In genomic region chr8:74315382-74315781, GRCm38 (mm10) we compare ENCODE assay signal across 22 mouse cellular contexts.
DNase-seq lines count a peak whose midpoint lies in the region; ATAC-seq and TF ChIP-seq lines count a peak whose summit lies in the region.
"Had no signal": no experiment of that assay in that cellular context is flagged by ENCODE, and none has a peak within 500 bp of the region (broad histone marks: within the 10 kb centered on the region; RNA-seq: fewer than 3 reads in every experiment).

No protein-coding gene starts in this region.

- peak; percentile 25; the same call in 1 of the 2 replicates for ATAC-seq in heart, embryonic 13.5 days (ENCODE audit: extremely low read depth, insufficient number of reproducible peaks, low FRiP score, low TSS enrichment)
- peak; percentile 86 for ATAC-seq in intestine, postnatal 0 days
- no peak for ATAC-seq in forebrain, embryonic 15.5 days (replicated peaks)
- ATAC-seq: CD4-positive, CD25-positive, alpha-beta regulatory T cell, adult 4 months; forebrain, embryonic 13.5 days; forebrain, embryonic 16.5 days had no signal

- H3K4me1 ChIP-seq in heart, embryonic 13.5 days, result no peaks in the 10 kb centered on the region
- 0 out of 2 replicates have a peak, but pooled peaks cover 2% of the 10 kb centered on the region for H3K4me1 ChIP-seq in intestine, postnatal 0 days (replicated peaks; ENCODE audit: control insufficient read depth, insufficient read depth, low read length)
- H3K4me1 ChIP-seq in small intestine, adult 2 months (ENCODE audit: control insufficient read depth, insufficient read depth, insufficient read length, low read length), result peaks cover 5% of the 10 kb centered on the region; the same call in 1 of the 2 replicates
- H3K4me1 ChIP-seq in forebrain, embryonic 15.5 days, result no peaks in the 10 kb centered on the region
- H3K4me1 ChIP-seq: embryonic facial prominence, embryonic 10.5 days; embryonic facial prominence, embryonic 12.5 days; forebrain, embryonic 13.5 days had no signal

- no peak overlapping the region for H3K27ac ChIP-seq in heart, embryonic 13.5 days (replicated peaks)
- no peak overlapping the region for H3K27ac ChIP-seq in intestine, postnatal 0 days (ENCODE audit: low read depth, low read length)
- peak overlapping the region; percentile 94 for H3K27ac ChIP-seq in small intestine, adult 2 months (ENCODE audit: insufficient read depth, low read depth, low read length)
- H3K27ac ChIP-seq in forebrain, embryonic 15.5 days (replicated peaks), result no peak overlapping the region
- H3K27ac ChIP-seq: embryonic facial prominence, embryonic 10.5 days; embryonic facial prominence, embryonic 12.5 days; forebrain, embryonic 13.5 days had no signal

- TF ChIP-seq POLR2A in small intestine, adult 2 months (IDR thresholded peaks at IDR 0.05; ENCODE audit: low read depth, low read length), result no peak

- no peak overlapping the region for H3K4me3 ChIP-seq in heart, embryonic 13.5 days
- H3K4me3 ChIP-seq in intestine, postnatal 0 days (ENCODE audit: low read depth, low read length), result no peak overlapping the region
- no peak overlapping the region for H3K4me3 ChIP-seq in small intestine, adult 2 months (ENCODE audit: low read depth, low read length)
- no peak overlapping the region for H3K4me3 ChIP-seq in forebrain, embryonic 15.5 days
- H3K4me3 ChIP-seq: embryonic facial prominence, embryonic 10.5 days; embryonic facial prominence, embryonic 12.5 days; forebrain, embryonic 13.5 days had no signal

- DNase-seq in heart, postnatal 10 days, result no peak
- no peak for DNase-seq in left cerebral cortex, adult 18-20 months (ENCODE audit: low spot score in 2 of 2)
- DNase-seq: adrenal gland, adult 2 months; adrenal gland, postnatal 10 days; adrenal gland, postnatal 25 days; B cell, adult 2 months; cerebellum, adult 11 months; cerebellum, adult 18-20 months; cerebellum, adult 9-10 months; cerebellum, postnatal 10 days; cerebellum, postnatal 25 days had no signal

- H3K4me2 ChIP-seq in heart, embryonic 13.5 days, result no peak overlapping the region
- no peak overlapping the region for H3K4me2 ChIP-seq in intestine, postnatal 0 days (replicated peaks; ENCODE audit: low read depth)
- H3K4me2 ChIP-seq in forebrain, embryonic 15.5 days (replicated peaks), result no peak overlapping the region
- H3K4me2 ChIP-seq: embryonic facial prominence, embryonic 12.5 days; forebrain, embryonic 13.5 days had no signal

- H3K9ac ChIP-seq in heart, embryonic 13.5 days, result no peak overlapping the region
- no peak overlapping the region for H3K9ac ChIP-seq in intestine, postnatal 0 days (ENCODE audit: low read depth, low read length)
- H3K9ac ChIP-seq in forebrain, embryonic 15.5 days (replicated peaks), result no peak overlapping the region
- H3K9ac ChIP-seq: embryonic facial prominence, embryonic 12.5 days; forebrain, embryonic 13.5 days had no signal

- H3K9me3 ChIP-seq in heart, embryonic 13.5 days, result no peaks in the 10 kb centered on the region
- H3K9me3 ChIP-seq in intestine, postnatal 0 days (ENCODE audit: control insufficient read depth), result no peaks in the 10 kb centered on the region
- H3K9me3 ChIP-seq in forebrain, embryonic 15.5 days, result no peaks in the 10 kb centered on the region
- H3K9me3 ChIP-seq: embryonic facial prominence, embryonic 10.5 days; embryonic facial prominence, embryonic 12.5 days; forebrain, embryonic 13.5 days; G1E had no signal

- 73% methylated on average over 1 of the region's 1 CpGs for WGBS in heart, embryonic 13.5 days
- WGBS in intestine, postnatal 0 days, result 40% methylated on average over 1 of the region's 1 CpGs
- WGBS in small intestine, adult 2 months, result 20% methylated on average over 1 of the region's 1 CpGs
- 90% methylated on average over 1 of the region's 1 CpGs for WGBS in forebrain, embryonic 15.5 days

- no peaks in the 10 kb centered on the region for H3K27me3 ChIP-seq in heart, embryonic 13.5 days (replicated peaks)
- H3K27me3 ChIP-seq in intestine, postnatal 0 days (replicated peaks; ENCODE audit: control insufficient read depth, insufficient read depth, low read length), result no peaks in the 10 kb centered on the region
- no peaks in the 10 kb centered on the region for H3K27me3 ChIP-seq in small intestine, adult 2 months (ENCODE audit: control insufficient read depth, insufficient read depth, low read length)
- H3K27me3 ChIP-seq in forebrain, embryonic 15.5 days, result no peaks in the 10 kb centered on the region
- H3K27me3 ChIP-seq: CH12.LX; embryonic facial prominence, embryonic 12.5 days; forebrain, embryonic 13.5 days had no signal

- TF ChIP-seq CTCF in intestine, postnatal 0 days (IDR thresholded peaks at IDR 0.05; ENCODE audit: low read depth), result no peak
- TF ChIP-seq CTCF in small intestine, adult 2 months (IDR thresholded peaks at IDR 0.05; ENCODE audit: extremely low read depth, insufficient read length, insufficient replicate concordance, low read depth, low read length), result no peak

- no peaks in the 10 kb centered on the region for H3K36me3 ChIP-seq in heart, embryonic 13.5 days
- no peaks in the 10 kb centered on the region for H3K36me3 ChIP-seq in intestine, postnatal 0 days (ENCODE audit: control insufficient read depth, insufficient read depth)
- no peaks in the 10 kb centered on the region for H3K36me3 ChIP-seq in small intestine, adult 2 months (ENCODE audit: control insufficient read depth, insufficient read depth, low read length)
- H3K36me3 ChIP-seq in forebrain, embryonic 15.5 days, result no peaks in the 10 kb centered on the region
- H3K36me3 ChIP-seq: embryonic facial prominence, embryonic 10.5 days; embryonic facial prominence, embryonic 12.5 days; G1E had no signal

- intact Hi-C loops in heart, postnatal 10 days (cut with DNase I), result no loop called here
